Mouse (Mus musculus): ENCODE results near the gene Fggy.

Fggy gene

DNA sequence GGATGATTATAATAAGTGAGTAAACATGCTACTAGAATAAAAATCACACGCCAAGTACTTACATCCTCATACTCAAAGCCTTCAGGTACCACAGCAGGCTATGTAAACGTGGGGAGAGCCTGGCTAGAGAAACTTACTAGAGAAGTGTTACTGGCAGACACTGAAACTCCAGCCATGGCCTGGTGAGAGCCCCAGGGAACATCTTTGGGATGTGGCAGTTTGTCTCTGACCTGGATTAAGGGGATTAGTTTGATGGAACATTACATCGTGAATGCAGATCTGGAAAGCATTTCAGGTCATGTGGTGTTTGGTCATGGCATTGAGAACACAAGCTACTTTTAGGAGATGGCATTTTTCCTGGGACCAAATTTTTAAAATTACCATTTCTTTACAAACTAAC is 303.3 kb downstream of the Fggy start:
- DNase-seq (ENCODE audit: low spot score) = no peak

DNA sequence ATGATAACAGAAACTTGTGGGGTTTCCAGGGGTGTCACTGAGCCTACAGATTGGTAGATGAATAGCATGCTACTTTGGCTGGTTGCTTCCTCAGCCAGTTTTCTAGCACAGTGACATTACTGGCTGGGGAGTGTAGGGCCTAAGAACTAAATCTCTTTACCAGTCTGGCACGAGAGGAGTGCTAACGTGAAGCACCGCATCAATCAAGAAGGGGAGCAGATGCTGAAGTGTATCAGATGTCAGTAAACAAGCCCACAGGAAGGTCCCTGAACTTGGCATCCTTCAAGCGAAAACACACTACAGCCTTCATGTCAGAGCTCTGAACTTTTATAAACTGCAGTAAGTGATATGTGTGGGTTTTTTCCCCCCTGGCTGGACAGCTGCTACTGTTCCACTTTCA is 303.8 kb downstream of the Fggy start:
- DNase-seq (ENCODE audit: low spot score) = no peak

DNA sequence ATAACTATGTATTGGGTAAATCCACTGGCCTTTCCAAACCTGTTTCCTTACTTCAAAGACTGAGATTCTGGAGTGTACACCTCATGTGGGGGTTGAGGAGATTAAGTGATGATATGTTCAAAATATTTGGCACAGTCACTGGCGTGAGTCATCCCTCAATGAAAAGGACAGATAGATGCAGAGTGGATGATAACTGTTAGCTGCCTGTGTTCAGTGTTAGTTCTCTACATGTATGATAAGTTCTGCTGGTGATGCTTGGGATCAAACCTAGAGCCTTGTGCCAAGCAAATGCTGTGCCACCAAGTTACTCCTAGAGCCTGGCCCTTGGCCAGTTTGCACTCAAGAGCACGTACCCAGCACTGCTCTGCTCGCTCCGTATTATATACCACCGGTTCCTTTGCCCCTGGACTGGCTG is 304.4 kb downstream of the Fggy start:
- DNase-seq (ENCODE audit: low spot score) = no peak

GRCm38 (mm10) chr4:95862276-95862675 is 305.0 kb downstream of the Fggy start:
- no peak for DNase-seq (ENCODE audit: low spot score)

DNA sequence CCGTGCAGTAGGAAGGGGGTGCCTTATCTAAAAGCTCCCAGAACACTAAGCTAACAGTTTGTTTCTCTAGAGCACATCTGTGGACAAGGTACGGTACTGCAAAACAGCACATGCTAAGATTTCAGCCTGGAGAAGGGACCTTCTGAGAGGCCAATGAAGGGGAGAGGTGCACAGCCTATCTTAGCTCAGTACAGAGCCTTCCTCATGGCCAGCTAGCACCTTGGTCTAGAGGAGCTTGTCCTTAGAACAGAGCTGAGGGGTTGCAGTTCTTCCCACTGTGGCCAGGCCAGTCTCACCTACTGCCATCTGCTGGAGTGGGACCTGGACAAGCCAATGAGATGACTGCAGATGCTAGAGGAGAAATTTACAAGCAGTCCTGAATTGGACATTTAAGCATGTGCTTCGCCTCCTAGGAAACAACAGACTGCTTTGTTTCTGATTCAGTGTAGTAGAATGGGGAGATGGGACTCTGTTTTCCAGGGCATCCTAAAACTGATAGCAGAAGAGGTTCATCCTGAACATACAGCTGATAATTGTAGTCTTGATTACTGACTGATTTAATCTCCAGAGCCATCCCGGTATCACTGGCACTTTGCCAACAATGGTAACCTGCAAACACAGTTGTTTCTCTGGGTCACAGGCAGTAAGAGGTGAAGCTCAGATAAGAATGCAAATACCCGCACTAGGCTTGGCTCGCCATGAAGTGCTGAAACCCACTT is 305.6 kb downstream of the Fggy start:
- DNase-seq (ENCODE audit: low spot score) = no peak

DNA sequence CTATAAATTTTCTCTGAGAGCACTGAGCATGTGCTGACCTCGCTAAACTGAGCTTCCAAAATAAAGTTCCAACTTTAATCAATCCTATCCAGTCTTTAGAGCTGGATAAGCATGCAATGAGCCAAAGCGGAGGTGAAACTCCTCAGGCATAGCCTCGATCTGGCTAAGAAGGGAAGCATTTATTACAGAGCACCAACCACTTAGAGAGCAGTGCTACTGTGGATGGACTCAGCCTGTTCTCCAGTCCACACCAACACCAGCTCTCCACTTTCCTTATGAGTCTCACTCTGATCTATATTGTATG is 306.1 kb downstream of the Fggy start:
- DNase-seq (ENCODE audit: low spot score) = no peak

DNA sequence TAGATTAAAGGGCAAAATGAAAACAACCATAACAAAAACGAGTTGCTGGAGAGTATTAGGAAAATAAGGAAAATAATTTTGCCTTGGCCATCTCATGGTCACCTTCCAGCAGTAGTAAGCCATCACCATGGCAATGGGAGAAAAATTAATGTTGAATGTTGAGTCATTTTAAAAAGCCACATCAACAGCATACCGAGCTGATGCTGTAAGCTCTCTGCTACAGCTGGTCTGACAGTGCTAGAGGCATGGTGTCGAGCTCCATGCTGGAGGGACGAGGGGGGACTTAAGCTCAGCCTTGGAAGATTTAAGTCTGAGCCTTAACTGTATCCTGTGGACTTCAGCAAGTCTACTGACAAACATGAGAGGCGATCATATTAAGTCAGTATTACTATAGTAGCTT is 307.9 kb downstream of the Fggy start:
- no peak for DNase-seq (ENCODE audit: low spot score)

- no peak for DNase-seq (ENCODE audit: low spot score)
Measured at GRCm38 (mm10) chr4:95865882-95866281, 308.6 kb downstream of the Fggy start.

GRCm38 (mm10) chr4:95867103-95867502 is 309.8 kb downstream of the Fggy start:
- no peak for DNase-seq (ENCODE audit: low spot score)

- DNase-seq (ENCODE audit: low spot score) = no peak
Measured at GRCm38 (mm10) chr4:95868348-95868747, 311.0 kb downstream of the Fggy start.

DNA sequence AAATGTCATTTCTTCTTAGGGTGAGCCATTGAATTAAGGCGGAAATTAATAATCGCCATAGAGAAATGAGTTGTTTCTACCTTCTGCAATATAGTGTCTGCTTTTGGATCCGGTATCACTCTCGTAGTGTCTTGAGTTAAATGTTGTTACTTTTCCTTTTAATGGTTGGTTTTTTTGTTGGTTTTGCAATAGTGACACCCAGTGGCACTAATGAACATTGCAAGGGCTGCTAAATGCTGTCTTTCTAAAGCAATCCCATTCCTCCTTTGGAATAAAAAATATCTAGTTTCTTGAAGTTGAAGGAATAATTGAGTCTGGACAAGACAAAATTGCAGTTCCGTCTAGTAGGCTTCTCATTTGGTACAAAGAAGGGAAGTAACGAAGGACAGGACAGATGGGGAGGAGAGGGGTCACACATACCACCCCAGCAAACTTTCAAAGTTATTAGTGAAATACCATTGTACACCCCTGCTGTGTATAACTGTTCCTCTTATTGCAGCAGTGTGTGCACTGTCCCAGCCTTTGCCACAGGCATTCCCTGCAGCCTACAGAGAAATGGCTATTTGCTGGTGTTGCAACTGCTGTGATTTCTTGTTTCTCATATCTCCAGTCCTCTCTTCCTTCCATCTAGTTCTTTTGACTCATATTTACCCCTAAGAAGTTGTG is 314.0 kb downstream of the Fggy start:
- DNase-seq (ENCODE audit: low spot score) = no peak

- no peak for DNase-seq (ENCODE audit: low spot score)
Measured at GRCm38 (mm10) chr4:95875896-95876295, 318.6 kb downstream of the Fggy start.

DNA sequence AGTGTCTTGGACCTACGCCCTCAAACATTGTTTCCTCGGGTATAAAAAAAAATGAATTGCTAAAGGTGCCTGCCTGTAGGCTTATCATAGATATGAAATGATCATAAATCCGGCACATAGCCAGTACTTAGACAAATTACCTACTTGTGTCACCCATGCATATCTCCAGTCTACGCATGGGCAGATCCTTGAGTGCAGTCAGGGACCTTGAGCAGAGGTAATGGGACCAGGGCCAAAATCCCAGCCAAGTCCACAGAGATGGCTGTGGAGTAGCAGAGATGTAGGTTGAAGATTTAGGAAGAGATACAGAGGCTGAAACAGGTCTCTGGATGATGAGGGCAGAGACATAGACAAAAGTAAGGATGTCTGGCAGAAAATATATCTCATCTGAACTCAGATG is 320.1 kb downstream of the Fggy start:
- no peak for DNase-seq (ENCODE audit: low spot score)

DNA sequence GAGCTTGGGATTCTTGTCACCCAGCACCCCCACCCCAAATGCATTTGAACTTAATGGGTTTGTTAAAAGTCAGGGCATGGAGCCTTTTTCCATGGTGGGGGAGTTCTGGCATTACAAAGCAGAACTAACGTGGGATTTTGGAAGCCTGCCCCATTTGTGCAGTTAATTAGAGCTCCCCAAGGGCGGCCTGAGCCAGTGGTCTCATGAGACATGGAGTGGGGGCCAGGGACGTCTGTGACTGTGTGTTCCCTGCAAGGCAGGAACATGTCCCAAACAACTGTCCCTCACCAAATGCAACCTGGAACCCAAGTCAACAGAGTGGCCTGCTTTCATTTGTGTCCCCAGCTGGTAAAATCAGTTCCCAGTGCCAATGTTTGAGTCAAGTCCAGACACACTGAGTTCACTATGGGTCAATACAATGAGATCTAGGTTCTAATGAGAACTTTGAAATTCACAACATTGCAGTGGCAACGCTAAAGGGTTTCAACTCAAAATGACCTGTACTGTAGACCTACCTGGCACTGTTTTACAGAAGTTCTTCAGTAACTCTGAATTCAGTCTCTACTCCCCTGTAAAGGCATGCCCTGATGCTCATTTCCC is 324.5 kb downstream of the Fggy start:
- DNase-seq (ENCODE audit: low spot score) = no peak

DNA sequence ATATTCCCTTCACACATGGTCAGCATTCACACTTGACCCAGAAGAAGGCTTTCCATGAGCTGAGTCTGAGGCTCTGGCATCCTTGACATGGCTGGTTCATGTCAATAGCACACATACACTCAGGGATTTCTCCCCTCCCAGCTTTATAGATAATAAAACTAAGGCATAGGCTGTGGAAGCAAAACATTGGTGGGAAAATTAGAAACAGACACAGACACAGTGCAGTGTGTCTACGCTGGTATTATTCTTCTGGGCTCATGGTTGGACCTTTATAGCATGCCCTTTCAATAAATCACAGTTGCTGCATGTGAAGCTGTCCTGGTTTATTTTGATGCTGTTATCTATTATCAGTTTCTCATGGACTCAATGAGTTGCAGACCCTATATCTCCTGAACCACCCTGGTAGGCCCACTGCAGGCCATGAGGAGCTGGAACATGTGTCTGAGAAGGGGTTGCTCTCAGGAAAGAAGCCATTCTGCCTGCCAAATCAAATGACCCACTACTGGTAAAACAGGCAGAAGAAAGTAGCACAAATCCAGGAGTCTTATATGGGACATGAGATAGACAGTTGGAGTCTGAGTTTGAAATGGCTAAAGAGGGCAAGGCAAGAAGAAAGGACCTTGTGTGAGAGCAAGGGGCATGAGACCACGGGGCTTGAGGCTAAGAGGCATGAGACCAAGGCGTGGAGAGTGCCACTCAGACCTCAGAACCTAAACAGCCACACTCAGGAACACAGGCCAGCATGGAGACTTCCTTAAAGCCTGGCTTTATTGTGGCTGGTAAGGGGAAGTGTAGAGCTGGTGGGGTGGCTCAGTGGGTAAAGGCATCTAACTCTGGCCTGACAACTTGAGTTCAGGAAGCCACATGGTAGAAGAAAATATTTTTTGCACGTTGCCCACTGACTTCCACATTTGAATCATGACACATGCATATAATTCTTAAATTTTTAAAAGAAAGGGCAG is 327.2 kb downstream of the Fggy start:
- no peak for DNase-seq (ENCODE audit: low spot score)

GRCm38 (mm10) chr4:95895199-95895754 is 338.0 kb downstream of the Fggy start:
- DNase-seq (ENCODE audit: low spot score) = no peak

- DNase-seq (ENCODE audit: low spot score) = no peak
Measured at GRCm38 (mm10) chr4:95896571-95896970, 339.3 kb downstream of the Fggy start.

GRCm38 (mm10) chr4:95897236-95897874 is 340.0 kb downstream of the Fggy start:
- DNase-seq (ENCODE audit: low spot score) = no peak

- DNase-seq (ENCODE audit: low spot score) = no peak
Measured at GRCm38 (mm10) chr4:95898714-95899113, 341.4 kb downstream of the Fggy start.

DNA sequence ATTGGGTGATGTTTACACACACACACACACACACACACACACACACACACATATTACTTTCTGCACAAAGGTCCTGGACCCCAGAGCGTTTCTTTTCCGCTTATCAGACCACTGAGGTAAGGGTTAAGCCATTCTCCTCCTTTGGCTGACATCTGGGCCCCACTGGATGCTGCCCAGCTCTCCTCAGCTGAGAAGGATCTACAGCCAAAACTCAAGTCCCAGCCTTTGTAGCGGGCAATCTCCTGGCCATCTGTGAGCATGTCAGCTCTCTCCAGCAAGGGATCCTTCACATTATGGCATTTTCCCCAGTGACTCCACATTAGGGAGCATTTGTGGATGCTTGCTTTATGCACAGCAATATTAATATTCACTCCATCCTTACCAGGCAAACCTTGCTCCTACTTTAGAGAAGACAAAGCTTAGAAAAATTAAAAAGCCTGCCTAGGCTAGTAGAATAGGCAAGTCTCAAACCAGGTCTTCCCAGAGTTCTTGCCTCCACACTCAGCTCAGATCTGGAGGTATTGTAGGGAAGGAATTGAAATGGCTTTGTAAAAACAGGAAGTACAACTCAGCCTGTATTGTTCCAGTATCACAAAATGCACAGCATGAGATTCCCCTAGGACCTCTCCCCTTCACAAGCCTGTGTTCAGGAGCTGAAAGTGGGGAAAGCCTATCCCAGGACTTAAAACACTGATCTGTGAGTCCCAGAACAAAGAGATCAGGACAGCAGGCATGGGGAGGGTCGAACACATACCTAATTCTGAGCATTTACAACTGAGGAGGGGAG is 342.8 kb downstream of the Fggy start:
- DNase-seq (ENCODE audit: low spot score) = no peak

GRCm38 (mm10) chr4:95900815-95901214 is 343.5 kb downstream of the Fggy start:
- no peak for DNase-seq (ENCODE audit: low spot score)

All from ovary, adult 18-20 months (tissue).